Mouse (Mus musculus): ENCODE measurements around the gene Rbfox1.

DNA sequence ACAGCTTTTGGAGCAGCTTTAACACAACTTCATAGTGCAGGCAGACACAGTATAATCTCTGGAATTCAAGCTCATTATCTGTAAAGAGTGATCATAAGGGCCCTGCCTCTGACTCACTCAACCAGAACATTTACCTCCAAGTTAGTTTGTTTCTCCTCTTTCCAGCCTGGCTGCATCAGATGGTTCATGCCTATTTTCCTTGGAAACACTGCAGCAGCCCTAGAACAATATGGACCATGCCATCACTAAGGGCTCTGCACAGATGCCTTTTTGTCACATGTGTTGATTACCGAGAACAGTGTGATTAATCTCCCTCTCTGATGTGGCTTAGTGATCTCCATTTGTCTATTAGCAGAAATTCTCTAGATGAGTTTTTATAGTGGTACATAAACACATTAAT is 60.5 kb downstream of the Rbfox1 start:
- TF ChIP-seq CTCF (IDR thresholded peaks at IDR 0.05; ENCODE audit: borderline replicate concordance, insufficient read depth, low read length) (no peak), POLR2A (IDR thresholded peaks at IDR 0.05; ENCODE audit: low read depth, low read length) (no peak)
